26 mouse cellular contexts compared by ENCODE assay signal in the genomic region with DNA sequence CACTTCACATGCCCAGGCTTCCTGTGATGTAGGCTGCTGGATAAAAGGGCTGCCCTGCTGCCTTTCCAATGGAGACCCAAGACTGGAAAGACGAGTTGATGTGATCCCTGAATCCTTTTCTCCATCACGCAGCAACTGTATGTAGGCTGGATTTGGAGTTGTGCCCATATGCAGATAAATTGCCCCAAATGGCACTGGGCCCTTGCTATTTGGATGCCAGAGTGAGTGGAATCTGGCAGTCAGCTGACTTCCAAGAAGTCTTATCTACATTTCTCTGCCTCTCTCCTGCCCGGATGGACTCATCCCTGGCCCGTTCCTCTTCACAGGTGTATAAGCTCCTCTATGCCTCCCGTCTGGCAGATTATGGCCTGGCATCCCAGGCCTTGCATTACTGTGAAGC. TPM values are rescaled to one million over a fixed set of nuclear protein-coding genes. Genes with fewer than 3 reads are reported as not detected.
DNase-seq lines count a peak whose midpoint lies in the region; ATAC-seq lines count a peak whose summit lies in the region.
"Had no signal": no experiment of that assay in that cellular context is flagged by ENCODE, and none has a peak within 500 bp of the region (broad histone marks: within the 10 kb centered on the region; RNA-seq: fewer than 3 reads in every experiment).

No protein-coding gene starts in this region.

- H3K9ac ChIP-seq in forebrain, embryonic 14.5 days (ENCODE audit: low read length) = no peak overlapping the region
- H3K9ac ChIP-seq in forebrain, embryonic 11.5 days (ENCODE audit: low read length) = no peak overlapping the region
- H3K9ac ChIP-seq: hindbrain, embryonic 15.5 days; liver, embryonic 14.5 days; midbrain, embryonic 13.5 days; neural tube, embryonic 13.5 days had no signal

- H3K36me3 ChIP-seq in forebrain, embryonic 14.5 days (ENCODE audit: control insufficient read depth, insufficient read depth, low read length) = no peaks in the 10 kb centered on the region
- H3K36me3 ChIP-seq in forebrain, embryonic 11.5 days (ENCODE audit: control insufficient read depth, insufficient read depth, low read length) = no peaks in the 10 kb centered on the region
- H3K36me3 ChIP-seq: hindbrain, embryonic 10.5 days; hindbrain, embryonic 15.5 days; midbrain, embryonic 13.5 days; neural tube, embryonic 13.5 days had no signal

- no peak overlapping the region for H3K4me3 ChIP-seq in forebrain, embryonic 14.5 days (ENCODE audit: low read depth, low read length)
- H3K4me3 ChIP-seq in forebrain, embryonic 11.5 days (ENCODE audit: low read depth, low read length) = no peak overlapping the region
- H3K4me3 ChIP-seq: hindbrain, embryonic 10.5 days; hindbrain, embryonic 15.5 days; midbrain, embryonic 13.5 days; neural tube, embryonic 13.5 days had no signal

- no peaks in the 10 kb centered on the region for H3K27me3 ChIP-seq in forebrain, embryonic 14.5 days (replicated peaks; ENCODE audit: control insufficient read depth, insufficient read depth, low read length)
- no peaks in the 10 kb centered on the region for H3K27me3 ChIP-seq in forebrain, embryonic 11.5 days (ENCODE audit: control insufficient read depth, insufficient read depth, low read length)
- H3K27me3 ChIP-seq: hindbrain, embryonic 15.5 days had no signal

- no peak overlapping the region for H3K4me2 ChIP-seq in forebrain, embryonic 14.5 days (ENCODE audit: low read length)
- no peak overlapping the region for H3K4me2 ChIP-seq in forebrain, embryonic 11.5 days (ENCODE audit: low read depth, low read length, severe bottlenecking)
- H3K4me2 ChIP-seq: hindbrain, embryonic 15.5 days; midbrain, embryonic 13.5 days; neural tube, embryonic 13.5 days had no signal

- H3K9me3 ChIP-seq in forebrain, embryonic 14.5 days (replicated peaks; ENCODE audit: control insufficient read depth, low read length) = no peaks in the 10 kb centered on the region
- H3K9me3 ChIP-seq in forebrain, embryonic 11.5 days (ENCODE audit: control insufficient read depth, low read length) = no peaks in the 10 kb centered on the region
- H3K9me3 ChIP-seq: hindbrain, embryonic 10.5 days; hindbrain, embryonic 15.5 days; midbrain, embryonic 13.5 days; neural tube, embryonic 13.5 days had no signal

- H3K4me1 ChIP-seq in forebrain, embryonic 14.5 days (ENCODE audit: control insufficient read depth, insufficient read depth, low read length) = peaks cover 10% of the 10 kb centered on the region
- H3K4me1 ChIP-seq in forebrain, embryonic 11.5 days (replicated peaks; ENCODE audit: control insufficient read depth, insufficient read depth, low read length) = peaks cover 5% of the 10 kb centered on the region; the same call in 1 of the 2 replicates

- ATAC-seq in forebrain, embryonic 14.5 days = no peak
- ATAC-seq in forebrain, embryonic 11.5 days (replicated peaks; ENCODE audit: low FRiP score) = no peak
- ATAC-seq: forebrain, embryonic 16.5 days; inflammation-experienced regulatory T-cells, adult 6 months; midbrain, embryonic 13.5 days had no signal

- peak; percentile 59 for DNase-seq in forebrain, embryonic 14.5 days (ENCODE audit: low spot score)
- no peak for DNase-seq in forebrain, embryonic 11.5 days (ENCODE audit: low spot score)
- DNase-seq in right cerebral cortex, adult 18-20 months = peak; percentile 32
- DNase-seq in right cerebral cortex, postnatal 4 days = no peak
- DNase-seq in cerebellum, postnatal 14 days = peak; percentile 30 to 59
- no peak for DNase-seq in layer of hippocampus, adult 9-10 months (ENCODE audit: low spot score)
- DNase-seq: adrenal gland, postnatal 25 days; B cell, adult 2 months; gastrocnemius, postnatal 14 days; heart, postnatal 14 days; kidney, adult 11 months; kidney, postnatal 14 days; lung, adult 2 months; lung, postnatal 10 days; right cerebral cortex, postnatal 25 days; spleen, adult 18-20 months; thymus, adult 2 months; thymus, postnatal 36 days had no signal

- 57% methylated on average over 5 of the region's 5 CpGs for WGBS in forebrain, embryonic 14.5 days
- 90% methylated on average over 5 of the region's 5 CpGs for WGBS in forebrain, embryonic 11.5 days

- H3K27ac ChIP-seq in forebrain, embryonic 14.5 days (ENCODE audit: low read depth, low read length) = no peak overlapping the region
- H3K27ac ChIP-seq in forebrain, embryonic 11.5 days (ENCODE audit: low read depth, low read length) = no peak overlapping the region
- H3K27ac ChIP-seq: hindbrain, embryonic 10.5 days; hindbrain, embryonic 15.5 days; liver, embryonic 14.5 days; macrophage; midbrain, embryonic 13.5 days; neural tube, embryonic 13.5 days had no signal

RNA-seq across cellular contexts. Expression of a gene that starts 49.9 kb away (rescaled TPM):
- polyA plus RNA-seq in forebrain, embryonic 14.5 days (2014; fragmentation: Nextera tagmentation; extraction: Ambion mirVana) = 0.53 and 0.64 TPM in 2 replicates
- polyA plus RNA-seq in forebrain, embryonic 11.5 days (2014; fragmentation: Nextera tagmentation; extraction: Ambion mirVana) = 0.68 and 0.91 TPM in 2 replicates
- polyA plus RNA-seq: macrophage had no signal

Comparison
In these comparisons a context has a peak if more than half of its experiments do, and no peak if none do; other contexts are left out.
1. DNase-seq: peak in forebrain, embryonic 14.5 days (single experiment), right cerebral cortex, adult 18-20 months (single experiment) and cerebellum, postnatal 14 days (2 of 2); none in forebrain, embryonic 11.5 days (single experiment), right cerebral cortex, postnatal 4 days (single experiment) and layer of hippocampus, adult 9-10 months (single experiment).